Mouse (Mus musculus) hindbrain, postnatal 0 days (tissue): Measurements from ENCODE around the gene Hcfc2. TPM values are rescaled to one million over a fixed set of nuclear protein-coding genes. Genes with fewer than 3 reads are reported as not detected.
A peak's percentile ranks its signal among the peaks of the same experiment; 100 is the strongest.

Experiments used
- ATAC-seq: fragments of 200-750 bp; cut with Nextera tagmentation; 2 replicates; pipeline ENCODE4 v1.8.0; 2017; ENCODE audit warnings: mild to moderate bottlenecking, moderate TSS enrichment, moderate library complexity
- DNase-seq: peaks from one replicate; pipeline ENCODE4 v3.0.0-alpha.2; 2015; ENCODE audit warnings: low spot score
- H3K27ac ChIP-seq: fragments of 300-500 bp; sonication (generic); 2 replicates; pipeline ENCODE4 v1.5.1; 2014; ENCODE audit warnings: mild to moderate bottlenecking
- H3K27me3 ChIP-seq: fragments of 300-500 bp; sonication (generic); 2 replicates; pipeline ENCODE4 v1.6.1; 2014; ENCODE audit warnings: low read length, mixed read lengths; ENCODE audit not compliant: insufficient read depth
- H3K36me3 ChIP-seq: fragments of 300-500 bp; sonication (generic); 2 replicates; pipeline ENCODE4 v1.6.1; 2014; ENCODE audit warnings: low read length, mixed read lengths; ENCODE audit not compliant: insufficient read depth
- H3K4me1 ChIP-seq: fragments of 300-500 bp; sonication (generic); 2 replicates; pipeline ENCODE4 v1.6.1; 2014; ENCODE audit warnings: antibody characterized with exemption, low read length, mixed read lengths; ENCODE audit not compliant: insufficient read depth
- H3K4me2 ChIP-seq: fragments of 300-500 bp; sonication (generic); 2 replicates; pipeline ENCODE4 v1.6.1; 2014; ENCODE audit warnings: low read depth, mild to moderate bottlenecking, low read length, moderate library complexity, mixed read lengths
- H3K4me3 ChIP-seq: fragments of 300-500 bp; sonication (generic); 2 replicates; pipeline ENCODE4 v1.5.1; 2014; ENCODE audit warnings: low read length
- H3K9ac ChIP-seq: fragments of 300-500 bp; sonication (generic); replicated peaks from 2 replicates; pipeline ENCODE4 v1.6.1; 2014; ENCODE audit warnings: mild to moderate bottlenecking, low read length, moderate library complexity, mixed read lengths
- H3K9me3 ChIP-seq: fragments of 300-500 bp; sonication (generic); 2 replicates; pipeline ENCODE4 v1.6.1; 2016; ENCODE audit warnings: low read length, mixed read lengths
- CTCF ChIP-seq: IDR thresholded peaks from 2 replicates; pipeline ENCODE4 v1.5.1; 2016; ENCODE audit warnings: antibody characterized with exemption, control low read depth, low read depth
- WGBS: fragments of 180-500 bp; shearing (Covaris S2); extraction: QIAGEN DNeasy Blood & Tissue Kit; methylation state at CpG from one replicate; pipeline ENCODE4 v1.1.7; 2014; 5-methylcytosine and 5-hydroxymethylcytosine counted together
- polyA plus RNA-seq: library from polyadenylated mRNA; unstranded; fragments of >200 nt; fragmentation: Nextera tagmentation; extraction: Ambion mirVana; gene quantifications from 2 replicates; pipeline ENCODE4 v1.2.1, GENCODE M21; 2015
- total RNA-seq: library from RNA; depleted of rRNA; stranded (reverse); fragments of >200 nt; gene quantifications from 2 replicates; pipeline ENCODE4 v1.2.3, GENCODE M21; 2014

Gene Hcfc2
- total and polyA plus RNA-seq, 2 experiments from 2014 or later = 22.9 to 24.8 TPM

- Histone ChIP-seq H3K36me3 (peaks cover 12% of the 10 kb centered on the region; the same call in 1 of the 2 replicates), H3K9me3 (no peaks in the 10 kb centered on the region), H3K9ac (peak overlapping the region; percentile 84), H3K4me1 (peaks cover 8% of the 10 kb centered on the region; the same call in 1 of the 2 replicates), H3K4me2 (peak overlapping the region; percentile 77), H3K4me3 (peak overlapping the region; percentile 97), H3K27me3 (no peaks in the 10 kb centered on the region), H3K27ac (peak overlapping the region; percentile 86)
- peak; percentile 36 for DNase-seq
- under 1% methylated on average over 43 of the region's 59 CpGs for WGBS
- 0 out of 2 replicates have a peak, but pooled peaks have one; percentile 2 for TF ChIP-seq CTCF
- ATAC-seq = peak; percentile 85
Measured at GRCm38 (mm10) chr10:82699296-82699941, 3.5 kb downstream of the Hcfc2 start.

DNA sequence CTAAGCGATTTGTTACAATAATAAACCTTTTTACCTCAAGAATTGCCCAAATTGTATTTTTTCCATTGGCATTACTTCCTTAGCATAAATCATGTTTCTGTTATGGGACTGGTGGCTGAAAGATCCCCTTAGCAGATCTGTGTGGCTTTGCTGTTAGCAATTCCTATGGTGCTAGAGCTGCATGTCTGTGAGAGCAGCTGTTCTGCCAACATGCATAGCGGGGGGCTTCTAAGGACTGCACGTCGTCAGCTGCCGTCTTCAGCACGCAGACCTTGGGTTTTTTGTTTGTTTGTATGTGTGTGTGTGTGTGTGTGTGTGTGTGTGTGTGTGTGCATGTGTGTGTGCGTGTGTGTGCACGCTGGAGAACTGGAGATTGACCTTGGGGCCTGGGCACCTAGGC is 45.4 kb downstream of the Hcfc2 start:
- WGBS = 51% methylated on average over 8 of the region's 8 CpGs
- no peaks in the 10 kb centered on the region for H3K9me3 ChIP-seq
- no peaks in the 10 kb centered on the region for H3K4me1 ChIP-seq
- ATAC-seq (0 out of 2 replicates have a peak, but pooled peaks have one; percentile 27), DNase-seq (peak; percentile 50)
- H3K27me3 ChIP-seq = no peaks in the 10 kb centered on the region
- H3K4me2 ChIP-seq = no peak overlapping the region
- TF ChIP-seq CTCF = no peak
- peaks cover 15% of the 10 kb centered on the region; the same call in 1 of the 2 replicates for H3K36me3 ChIP-seq
- H3K9ac ChIP-seq = no peak overlapping the region
- H3K27ac ChIP-seq = no peak overlapping the region
- no peak overlapping the region for H3K4me3 ChIP-seq

GRCm38 (mm10) chr10:82741876-82742275 is 45.9 kb downstream of the Hcfc2 start:
- no peak for ATAC-seq
- Histone ChIP-seq H3K9me3 (no peaks in the 10 kb centered on the region), H3K9ac (no peak overlapping the region), H3K4me1 (no peaks in the 10 kb centered on the region), H3K36me3 (peaks cover 17% of the 10 kb centered on the region; the same call in 1 of the 2 replicates), H3K27me3 (no peaks in the 10 kb centered on the region), H3K4me3 (no peak overlapping the region), H3K4me2 (no peak overlapping the region), H3K27ac (no peak overlapping the region)
- no peak for TF ChIP-seq CTCF
- no peak for DNase-seq
- WGBS = 87% methylated on average over 4 of the region's 4 CpGs

DNA sequence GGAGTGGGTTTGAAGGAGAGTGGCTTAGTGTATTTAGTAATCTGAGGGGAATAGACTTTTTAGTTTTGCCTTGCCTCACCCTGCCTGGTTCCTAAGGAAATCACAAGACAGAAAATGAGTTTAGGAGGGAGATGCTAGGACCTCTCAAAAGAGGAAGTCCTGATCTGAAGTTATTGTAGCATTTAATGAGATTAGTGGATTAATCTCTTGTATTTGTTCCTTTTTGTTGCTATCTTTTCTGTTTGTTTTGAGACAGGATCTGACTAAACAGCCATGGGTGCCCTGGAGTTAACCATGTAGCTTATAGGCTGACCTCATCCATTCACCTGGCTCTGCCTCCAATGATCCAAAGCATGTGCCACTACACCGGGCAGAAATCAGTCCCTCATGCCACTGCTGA is 46.6 kb downstream of the Hcfc2 start:
- Histone ChIP-seq H3K4me1 (no peaks in the 10 kb centered on the region), H3K4me2 (no peak overlapping the region), H3K9ac (no peak overlapping the region), H3K9me3 (no peaks in the 10 kb centered on the region), H3K27me3 (no peaks in the 10 kb centered on the region), H3K4me3 (no peak overlapping the region), H3K27ac (no peak overlapping the region), H3K36me3 (peaks cover 22% of the 10 kb centered on the region; the same call in 1 of the 2 replicates)
- WGBS = 76% methylated on average over 1 of the region's 1 CpGs
- no peak for ATAC-seq
- DNase-seq = no peak
- no peak for TF ChIP-seq CTCF

DNA sequence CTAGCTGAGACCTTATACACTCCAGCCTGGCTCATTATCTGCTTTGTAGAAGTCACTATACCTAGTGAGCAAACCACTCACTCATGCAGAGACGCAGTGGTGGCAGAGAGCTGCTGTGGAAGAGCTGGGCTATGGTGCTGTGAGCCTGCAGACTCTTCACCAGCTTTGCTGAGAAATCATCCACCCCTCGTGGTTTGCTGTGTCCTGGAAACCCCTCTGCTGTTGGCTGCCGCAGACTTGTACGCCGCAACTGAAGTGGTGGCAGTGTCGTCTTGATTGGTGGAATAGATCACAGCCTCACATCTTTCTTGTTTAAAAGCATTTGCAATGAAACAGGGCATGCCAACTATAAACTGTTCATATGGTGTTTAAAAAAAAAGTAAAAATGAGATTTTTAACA is 48.3 kb downstream of the Hcfc2 start:
- H3K4me3 ChIP-seq = no peak overlapping the region
- H3K4me2 ChIP-seq = no peak overlapping the region
- no peak for TF ChIP-seq CTCF
- no peak for DNase-seq
- no peak overlapping the region for H3K27ac ChIP-seq
- H3K4me1 ChIP-seq = no peaks in the 10 kb centered on the region
- H3K27me3 ChIP-seq = no peaks in the 10 kb centered on the region
- no peak for ATAC-seq
- H3K9ac ChIP-seq = no peak overlapping the region
- no peaks in the 10 kb centered on the region for H3K9me3 ChIP-seq
- 89% methylated on average over 6 of the region's 6 CpGs for WGBS
- H3K36me3 ChIP-seq = peaks cover 20% of the 10 kb centered on the region

- 88% methylated on average over 5 of the region's 5 CpGs for WGBS
- Histone ChIP-seq H3K9me3 (no peaks in the 10 kb centered on the region), H3K4me1 (no peaks in the 10 kb centered on the region), H3K4me3 (no peak overlapping the region), H3K27ac (no peak overlapping the region), H3K4me2 (no peak overlapping the region), H3K36me3 (peaks cover 26% of the 10 kb centered on the region), H3K9ac (no peak overlapping the region), H3K27me3 (no peaks in the 10 kb centered on the region)
- ATAC-seq (no peak), DNase-seq (no peak)
- TF ChIP-seq CTCF = no peak
Measured at GRCm38 (mm10) chr10:82745301-82745700, 49.3 kb downstream of the Hcfc2 start.
